Mouse (Mus musculus) embryonic fibroblast, embryonic 13.5 days (primary cell): ENCODE measurements around the gene March10.

ENCODE experiments used
- CTCF ChIP-seq: IDR thresholded peaks from 2 replicates; pipeline ENCODE4 v1.5.1; 2011; ENCODE audit warnings: mild to moderate bottlenecking, control low read depth, low read length, moderate library complexity, borderline replicate concordance; ENCODE audit not compliant: insufficient read depth
- POLR2A ChIP-seq: IDR thresholded peaks from 2 replicates; pipeline ENCODE4 v1.6.1; 2011; ENCODE audit warnings: low read depth, mild to moderate bottlenecking, control low read depth, low read length, moderate library complexity

DNA sequence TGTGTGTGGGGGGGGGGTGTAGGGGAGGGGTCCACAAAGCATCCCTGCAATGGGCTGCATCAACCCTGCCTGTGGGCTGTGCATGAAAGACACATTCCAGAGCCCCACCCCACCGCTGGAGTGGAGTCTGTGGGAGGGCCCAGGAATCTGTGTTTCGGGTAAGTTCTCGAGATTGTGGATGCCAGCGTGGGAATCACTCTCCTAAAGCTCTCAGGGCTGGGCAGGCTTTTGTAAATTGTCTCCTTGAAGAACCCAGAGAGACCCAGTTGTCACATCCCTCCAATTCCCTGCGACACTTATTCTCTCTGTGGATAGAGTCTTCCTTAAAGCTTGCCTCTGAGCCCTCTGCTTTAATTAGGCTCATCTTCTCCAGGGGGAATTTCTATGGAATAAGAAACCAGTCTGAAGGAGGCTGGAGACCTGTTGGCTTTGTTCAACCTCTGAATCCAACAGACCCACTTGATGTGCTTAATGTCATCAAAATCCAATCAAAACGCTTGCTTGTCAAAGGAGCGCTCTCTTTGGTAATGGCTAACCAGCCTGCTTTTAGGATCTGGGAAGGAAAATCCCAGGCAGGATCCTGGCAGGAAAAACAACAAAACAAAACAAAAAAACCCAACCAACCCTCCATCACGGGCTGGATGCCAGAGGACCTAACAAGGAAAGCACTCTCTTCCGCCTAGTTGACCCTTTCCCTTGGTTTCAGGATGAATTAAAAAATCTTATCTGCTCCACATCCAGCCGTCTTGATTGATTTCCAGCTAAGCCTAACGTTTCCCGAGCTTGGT lies 92.7 kb downstream of the March10 start:
- TF ChIP-seq CTCF: no peak
- peak; percentile 16; the same call in 1 of the 2 replicates for TF ChIP-seq POLR2A
